Comparison of ENCODE assay signal across 27 mouse cellular contexts in the genomic region with DNA sequence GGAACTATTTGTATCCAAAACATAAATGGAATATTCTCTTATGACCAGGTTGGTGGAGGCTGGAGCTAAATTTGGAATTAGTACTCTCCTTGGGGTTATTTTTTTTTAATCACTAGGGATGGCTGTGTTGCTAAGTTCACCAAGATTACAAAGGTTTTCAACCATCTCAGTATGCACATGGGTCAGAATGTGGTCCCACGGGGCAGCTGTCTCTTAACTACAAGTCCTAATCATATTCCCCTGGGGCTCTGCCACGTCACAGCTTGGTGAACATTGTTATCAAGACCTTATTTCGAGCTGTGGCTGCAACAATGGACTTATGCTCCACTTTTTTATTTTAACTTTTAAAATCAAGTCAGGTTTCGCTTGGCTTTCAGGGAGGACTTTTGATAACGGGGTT.
DNase-seq lines count a peak whose midpoint lies in the region; TF ChIP-seq lines count a peak whose summit lies in the region.
"Had no signal": no experiment of that assay in that cellular context is flagged by ENCODE, and none has a peak within 500 bp of the region (broad histone marks: within the 10 kb centered on the region; RNA-seq: fewer than 3 reads in every experiment).

No protein-coding gene starts in this region.

- no peaks in the 10 kb centered on the region for H3K27me3 ChIP-seq in CH12.LX (replicated peaks)
- H3K27me3 ChIP-seq: embryonic facial prominence, embryonic 13.5 days; hindbrain, embryonic 15.5 days; liver, embryonic 12.5 days; midbrain, embryonic 13.5 days; neural tube, embryonic 15.5 days had no signal

- in situ Hi-C loops in CH12.LX (cut with MboI; ENCODE audit: low pct_ligation_motif_present, low pct_unique_long_range_greater_than_20kb, low sequenced_read_pairs): no loop called here

- dilution Hi-C loops in CH12.LX (cut with MboI; ENCODE audit: extremely low pct_ligation_motif_present, extremely low pct_unique_long_range_greater_than_20kb, low sequenced_read_pairs): no loop called here

- no peaks in the 10 kb centered on the region for H3K79me2 ChIP-seq in CH12.LX (replicated peaks; ENCODE audit: control insufficient read depth, extremely low read depth, insufficient read depth, poor library complexity, severe bottlenecking)

- TF ChIP-seq CTCF in CH12.LX (conservative IDR thresholded peaks at IDR 0.05 in 1 of 2, IDR thresholded peaks at IDR 0.05 in 1 of 2; ENCODE audit: low read depth in 2 of 2, low read length in 2 of 2): no peak

- peaks cover 0 to 34% of the 10 kb centered on the region in 2 experiments; a peak in 2 of 4 replicates for H3K4me1 ChIP-seq in CH12.LX (ENCODE audit: control insufficient read depth in 1 of 2, insufficient read depth in 2 of 2)
- no peaks in the 10 kb centered on the region; the same call in 1 of the 2 replicates for H3K4me1 ChIP-seq in brown adipose tissue, adult 24 weeks (ENCODE audit: control insufficient read depth, insufficient read depth, insufficient read length, low read length)
- H3K4me1 ChIP-seq: embryonic facial prominence, embryonic 13.5 days; hindbrain, embryonic 10.5 days; hindbrain, embryonic 15.5 days; liver, embryonic 12.5 days; midbrain, embryonic 13.5 days; neural tube, embryonic 15.5 days had no signal

- H3K36me3 ChIP-seq in CH12.LX (replicated peaks in 1 of 2; ENCODE audit: control insufficient read depth in 1 of 2, insufficient read depth in 1 of 2, low read length in 1 of 2): no peaks in the 10 kb centered on the region
- H3K36me3 ChIP-seq: embryonic facial prominence, embryonic 13.5 days; hindbrain, embryonic 10.5 days; hindbrain, embryonic 15.5 days; liver, embryonic 12.5 days; midbrain, embryonic 13.5 days; neural tube, embryonic 15.5 days had no signal

- TF ChIP-seq RAD21 in CH12.LX (IDR thresholded peaks at IDR 0.05; ENCODE audit: low read depth, low read length): no peak

- TF ChIP-seq POLR2A in CH12.LX (IDR thresholded peaks at IDR 0.05; ENCODE audit: low read depth, low read length): no peak

- no peak overlapping the region for H3K9ac ChIP-seq in CH12.LX (ENCODE audit: insufficient read depth, low read depth)
- H3K9ac ChIP-seq: embryonic facial prominence, embryonic 13.5 days; hindbrain, embryonic 15.5 days; liver, embryonic 12.5 days; liver, postnatal 0 days; midbrain, embryonic 13.5 days; neural tube, embryonic 15.5 days had no signal

- no peak for TF ChIP-seq EP300 in CH12.LX (IDR thresholded peaks at IDR 0.05; ENCODE audit: low read length)

- no peak overlapping the region for H3K4me3 ChIP-seq in CH12.LX (replicated peaks in 1 of 3; ENCODE audit: low read depth in 2 of 3, low read length in 2 of 3, poor library complexity in 1 of 3)
- no peak overlapping the region for H3K4me3 ChIP-seq in brown adipose tissue, adult 24 weeks (ENCODE audit: insufficient read depth, low read depth, low read length)
- H3K4me3 ChIP-seq: embryonic facial prominence, embryonic 13.5 days; erythroblast, embryonic 14.5 days; heart, adult 2 months; hindbrain, embryonic 10.5 days; hindbrain, embryonic 15.5 days; liver, embryonic 12.5 days; midbrain, embryonic 13.5 days; neural tube, embryonic 15.5 days had no signal

- peak; percentile 64 for DNase-seq in adrenal gland, postnatal 14 days
- no peak for DNase-seq in adrenal gland, adult 8-10 months
- peak; percentile 13 to 37 for DNase-seq in heart, adult 18-20 months
- no peak for DNase-seq in heart, postnatal 25 days (ENCODE audit: low spot score)
- peak; percentile 85 for DNase-seq in CH12.LX (ENCODE audit: extremely low read depth)
- no peak for DNase-seq in layer of hippocampus, postnatal 36 days
- no peak for DNase-seq in embryo, embryonic 9.5 days (ENCODE audit: extremely low spot score)
- DNase-seq: cerebellum, adult 8-10 months; cerebellum, postnatal 25 days; gastrocnemius, postnatal 10 days; kidney, adult 2 months; kidney, postnatal 4 days; left cerebral cortex, postnatal 4 days; liver, postnatal 0 days; retina, postnatal 1 day; right cerebral cortex, postnatal 14 days; thymus, postnatal 25 days had no signal

- H3K4me2 ChIP-seq in CH12.LX (ENCODE audit: insufficient read depth, low read depth, poor library complexity, severe bottlenecking): no peak overlapping the region
- H3K4me2 ChIP-seq: embryonic facial prominence, embryonic 13.5 days; hindbrain, embryonic 15.5 days; liver, embryonic 12.5 days; midbrain, embryonic 13.5 days; neural tube, embryonic 15.5 days had no signal

- H3K9me3 ChIP-seq in CH12.LX (replicated peaks; ENCODE audit: low read length): no peaks in the 10 kb centered on the region
- H3K9me3 ChIP-seq: embryonic facial prominence, embryonic 13.5 days; hindbrain, embryonic 10.5 days; hindbrain, embryonic 15.5 days; midbrain, embryonic 13.5 days; neural tube, embryonic 15.5 days had no signal

- intact Hi-C loops in heart, postnatal 25 days (cut with DNase I): no loop called here

- H3K27ac ChIP-seq in CH12.LX (ENCODE audit: insufficient read depth, low read depth): no peak overlapping the region
- H3K27ac ChIP-seq in brown adipose tissue, adult 24 weeks (replicated peaks; ENCODE audit: low read depth, low read length): peak overlapping the region; percentile 87
- H3K27ac ChIP-seq: embryonic facial prominence, embryonic 13.5 days; heart, adult 2 months; hindbrain, embryonic 10.5 days; hindbrain, embryonic 15.5 days; liver, embryonic 12.5 days; macrophage; midbrain, embryonic 13.5 days; neural tube, embryonic 15.5 days had no signal

TF ChIP-seq in CH12.LX, 34 proteins besides CTCF, POLR2A, EP300 and RAD21:
- TF ChIP-seq CHD1 (IDR thresholded peaks at IDR 0.05; ENCODE audit: low read depth, low read length): no peak
- TF ChIP-seq NRF1 (IDR thresholded peaks at IDR 0.05; ENCODE audit: low read depth, low read length): no peak
- no peak for TF ChIP-seq POLR2AphosphoS2 (IDR thresholded peaks at IDR 0.05; ENCODE audit: low read depth, low read length)
- no peak for TF ChIP-seq PAX5 (IDR thresholded peaks at IDR 0.05; ENCODE audit: low read length)
- no peak for TF ChIP-seq MEF2A (IDR thresholded peaks at IDR 0.05; ENCODE audit: borderline replicate concordance, low read depth, low read length)
- TF ChIP-seq USF1 (IDR thresholded peaks at IDR 0.05; ENCODE audit: low read depth, low read length): no peak
- no peak for TF ChIP-seq BHLHE40 (IDR thresholded peaks at IDR 0.05; ENCODE audit: low read depth, low read length)
- TF ChIP-seq MAX (IDR thresholded peaks at IDR 0.05; ENCODE audit: low read length): no peak
- TF ChIP-seq UBTF (IDR thresholded peaks at IDR 0.05; ENCODE audit: low read depth, low read length): no peak
- TF ChIP-seq ZMIZ1 (IDR thresholded peaks at IDR 0.05; ENCODE audit: low read depth, low read length): no peak
- TF ChIP-seq RCOR1 (conservative IDR thresholded peaks at IDR 0.05; ENCODE audit: low read depth, low read length): no peak
- no peak for TF ChIP-seq MYC (IDR thresholded peaks at IDR 0.05; ENCODE audit: low read depth, low read length)
- TF ChIP-seq MAFK (IDR thresholded peaks at IDR 0.05; ENCODE audit: insufficient replicate concordance, low read length): no peak
- no peak for TF ChIP-seq ELF1 (IDR thresholded peaks at IDR 0.05; ENCODE audit: low read depth, low read length)
- no peak for TF ChIP-seq SIN3A (IDR thresholded peaks at IDR 0.05; ENCODE audit: low read length)

Comparison
In these comparisons a context has a peak if more than half of its experiments do, and no peak if none do; other contexts are left out.
1. DNase-seq: peak in adrenal gland, postnatal 14 days (single experiment), heart, adult 18-20 months (2 of 2) and CH12.LX (single experiment); none in adrenal gland, adult 8-10 months (single experiment), heart, postnatal 25 days (single experiment), layer of hippocampus, postnatal 36 days (0 of 2) and embryo, embryonic 9.5 days (single experiment).